Mouse (Mus musculus) heart, embryonic 11.5 days (tissue): ENCODE measurements around the gene Shisal2b. TPM values are rescaled to one million over a fixed set of nuclear protein-coding genes. Genes with fewer than 3 reads are reported as not detected.
"Not testable (repeated sequence)": the region's sequence is repeated elsewhere in the genome, so short reads cannot be mapped to it uniquely, and the experiment has no call there.

Experiments
- ATAC-seq: fragments of 200-750 bp; cut with Nextera tagmentation; replicated peaks from 2 replicates; pipeline ENCODE4 v1.8.0; 2017; ENCODE audit warnings: moderate library complexity; ENCODE audit not compliant: insufficient number of reproducible peaks, low FRiP score, low TSS enrichment
- H3K27ac ChIP-seq: fragments of 300-500 bp; sonication (generic); 2 replicates; pipeline ENCODE4 v1.5.1; 2014; ENCODE audit warnings: mild to moderate bottlenecking, low read depth, low read length
- H3K27me3 ChIP-seq: fragments of 300-500 bp; sonication (generic); 2 replicates; pipeline ENCODE4 v1.6.1; 2014; ENCODE audit warnings: mild to moderate bottlenecking, low read length, mixed read lengths; ENCODE audit not compliant: control insufficient read depth, insufficient read depth
- H3K36me3 ChIP-seq: fragments of 300-500 bp; sonication (generic); 2 replicates; pipeline ENCODE4 v1.6.1; 2014; ENCODE audit warnings: mild to moderate bottlenecking, low read length, moderate library complexity, mixed read lengths; ENCODE audit not compliant: control insufficient read depth, insufficient read depth
- H3K4me1 ChIP-seq: fragments of 300-500 bp; sonication (generic); 2 replicates; pipeline ENCODE4 v1.6.1; 2014; ENCODE audit warnings: low read length; ENCODE audit not compliant: control insufficient read depth, insufficient read depth
- H3K4me2 ChIP-seq: fragments of 300-500 bp; sonication (generic); 2 replicates; pipeline ENCODE4 v1.6.1; 2014; ENCODE audit warnings: mild to moderate bottlenecking, moderate library complexity
- H3K4me3 ChIP-seq: fragments of 300-500 bp; sonication (generic); 2 replicates; pipeline ENCODE4 v1.5.1; 2014; ENCODE audit warnings: low read depth, low read length
- H3K9ac ChIP-seq: fragments of 300-500 bp; sonication (generic); 2 replicates; pipeline ENCODE4 v1.6.1; 2014; ENCODE audit warnings: mild to moderate bottlenecking, low read depth, low read length, moderate library complexity
- H3K9me3 ChIP-seq: fragments of 300-500 bp; sonication (generic); replicated peaks from 2 replicates; pipeline ENCODE4 v1.6.1; 2016; ENCODE audit warnings: low read length; ENCODE audit not compliant: control insufficient read depth
- WGBS: fragments of 180-500 bp; shearing (Covaris S2); extraction: QIAGEN DNeasy Blood & Tissue Kit; methylation state at CpG from one replicate; pipeline ENCODE4 v1.1.7; 2014; ENCODE audit not compliant: insufficient replicate concordance; 5-methylcytosine and 5-hydroxymethylcytosine counted together
- polyA plus RNA-seq: library from polyadenylated mRNA; unstranded; fragments of >200 nt; fragmentation: Nextera tagmentation; extraction: Ambion mirVana; gene quantifications from 2 replicates; pipeline ENCODE4 v1.2.1, GENCODE M21; 2014

The Shisal2b gene
- polyA plus RNA-seq: 0.23 TPM in 1 of 2 replicates, not detected in the other

- no peaks in the 10 kb centered on the region for H3K4me1 ChIP-seq
- 5% methylated on average over 38 of the region's 38 CpGs for whole genome bisulfite sequencing
- peak within 1 kb of the TSS; percentile 54 for H3K9ac ChIP-seq
- H3K27ac ChIP-seq: no peak within 1 kb of the TSS
- peak within 1 kb of the TSS; percentile 51 for H3K4me3 ChIP-seq
- H3K4me2 ChIP-seq: peak within 1 kb of the TSS; percentile 94
- no peaks in the 10 kb centered on the region for H3K36me3 ChIP-seq
- H3K9me3 ChIP-seq: no peaks in the 10 kb centered on the region
- ATAC-seq: 0 out of 2 replicates have a peak, but pooled peaks have one; percentile 52
- peaks cover 11% of the 10 kb centered on the region; the same call in 1 of the 2 replicates for H3K27me3 ChIP-seq
These were observed at the start of gene Shisal2b for GRCm38 (mm10) chr13:104863127-104863979. Gene Shisal2b (minus strand): TSS chr13:104863893.

- H3K9me3 ChIP-seq, H3K27me3 ChIP-seq, H3K4me3 ChIP-seq, ATAC-seq, H3K36me3 ChIP-seq, H3K4me1 ChIP-seq, H3K4me2 ChIP-seq, H3K27ac ChIP-seq, H3K9ac ChIP-seq: not testable (repeated sequence)
- WGBS: 81% methylated on average over 5 of the region's 5 CpGs
These were observed 47.9 kb upstream of the Shisal2b start for GRCm38 (mm10) chr13:104911626-104912025.

- H3K27ac ChIP-seq, ATAC-seq, H3K4me1 ChIP-seq, H3K36me3 ChIP-seq, H3K9me3 ChIP-seq, H3K9ac ChIP-seq, H3K4me3 ChIP-seq, H3K4me2 ChIP-seq, H3K27me3 ChIP-seq: not testable (repeated sequence)
- WGBS: 91% methylated on average over 1 of the region's 1 CpGs
These were observed 47.3 kb upstream of the Shisal2b start for GRCm38 (mm10) chr13:104911006-104911405.

GRCm38 (mm10) chr13:104908691-104909090 is 45.0 kb upstream of the Shisal2b start:
- H3K27ac ChIP-seq: no peak overlapping the region
- H3K4me1 ChIP-seq: peaks cover 6% of the 10 kb centered on the region; the same call in 1 of the 2 replicates
- WGBS: 59% methylated on average over 7 of the region's 7 CpGs
- no peak overlapping the region for H3K9ac ChIP-seq
- H3K36me3 ChIP-seq: no peaks in the 10 kb centered on the region
- H3K4me2 ChIP-seq: no peak overlapping the region
- no peaks in the 10 kb centered on the region for H3K9me3 ChIP-seq
- H3K27me3 ChIP-seq: no peaks in the 10 kb centered on the region
- H3K4me3 ChIP-seq: no peak overlapping the region
- ATAC-seq: no peak

GRCm38 (mm10) chr13:104894771-104895170 is 31.1 kb upstream of the Shisal2b start:
- Histone ChIP-seq H3K9ac (no peak overlapping the region), H3K4me3 (no peak overlapping the region), H3K27me3 (no peaks in the 10 kb centered on the region), H3K4me1 (no peaks in the 10 kb centered on the region), H3K27ac (no peak overlapping the region), H3K4me2 (no peak overlapping the region), H3K9me3 (no peaks in the 10 kb centered on the region; the same call in 1 of the 2 replicates), H3K36me3 (no peaks in the 10 kb centered on the region)
- ATAC-seq: no peak
- WGBS: 69% methylated on average over 1 of the region's 1 CpGs

GRCm38 (mm10) chr13:104892337-104892736 is 28.6 kb upstream of the Shisal2b start:
- no peak for ATAC-seq
- Histone ChIP-seq H3K9ac (no peak overlapping the region), H3K27ac (no peak overlapping the region), H3K4me2 (no peak overlapping the region), H3K36me3 (no peaks in the 10 kb centered on the region), H3K27me3 (no peaks in the 10 kb centered on the region), H3K9me3 (no peaks in the 10 kb centered on the region), H3K4me1 (no peaks in the 10 kb centered on the region), H3K4me3 (no peak overlapping the region)
- WGBS: 36% methylated on average over 4 of the region's 4 CpGs

- no peak overlapping the region for H3K27ac ChIP-seq
- no peak overlapping the region for H3K4me2 ChIP-seq
- no peaks in the 10 kb centered on the region for H3K9me3 ChIP-seq
- no peaks in the 10 kb centered on the region; the same call in 1 of the 2 replicates for H3K4me1 ChIP-seq
- ATAC-seq: no peak
- H3K27me3 ChIP-seq: no peaks in the 10 kb centered on the region
- 63% methylated on average over 8 of the region's 8 CpGs for WGBS
- no peaks in the 10 kb centered on the region for H3K36me3 ChIP-seq
- no peak overlapping the region for H3K4me3 ChIP-seq
- H3K9ac ChIP-seq: no peak overlapping the region
These were observed 22.8 kb upstream of the Shisal2b start for GRCm38 (mm10) chr13:104886308-104887032.

GRCm38 (mm10) chr13:104883566-104884249 is 20.0 kb upstream of the Shisal2b start:
- no peak; the same call in 1 of the 2 replicates for ATAC-seq
- peak overlapping the region; percentile 16; the same call in 1 of the 2 replicates for H3K4me2 ChIP-seq
- H3K9ac ChIP-seq: no peak overlapping the region
- no peak overlapping the region for H3K27ac ChIP-seq
- H3K4me3 ChIP-seq: no peak overlapping the region
- H3K9me3 ChIP-seq: no peaks in the 10 kb centered on the region
- no peaks in the 10 kb centered on the region for H3K27me3 ChIP-seq
- no peaks in the 10 kb centered on the region for H3K36me3 ChIP-seq
- 28% methylated on average over 10 of the region's 16 CpGs for WGBS
- no peaks in the 10 kb centered on the region; the same call in 1 of the 2 replicates for H3K4me1 ChIP-seq
